Mouse (Mus musculus): ENCODE results near the gene Josd2.

Gene Josd2

GRCm38 (mm10) chr7:44467811-44468411, at the start of gene Josd2:
Gene Josd2, plus strand, starts transcription at chr7:44467980.
- peak; percentile 98 for DNase-seq (ENCODE audit: low spot score in 2 of 2)

DNA sequence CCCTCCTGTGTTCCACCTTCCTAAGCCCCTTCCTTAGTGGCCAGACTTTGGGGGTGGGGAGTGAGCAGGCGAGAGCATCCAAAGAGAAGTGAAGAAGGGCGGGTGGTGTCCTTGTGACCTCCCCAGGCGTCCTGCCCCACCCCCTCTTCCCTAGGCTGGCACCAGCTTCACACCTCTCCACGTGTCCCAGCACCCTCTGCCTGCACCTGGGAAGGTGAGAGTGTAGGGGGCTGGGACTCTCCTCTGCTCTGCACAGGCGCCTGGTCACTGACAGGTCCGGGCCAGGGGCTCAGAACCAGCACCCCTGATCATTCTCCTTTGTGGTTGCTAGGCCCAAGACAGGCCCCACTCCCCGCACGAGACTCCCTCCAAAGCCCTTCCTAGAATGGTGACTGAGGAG, 40.1 kb upstream of the Josd2 start:
- DNase-seq (ENCODE audit: low spot score in 2 of 2) = no peak

DNA sequence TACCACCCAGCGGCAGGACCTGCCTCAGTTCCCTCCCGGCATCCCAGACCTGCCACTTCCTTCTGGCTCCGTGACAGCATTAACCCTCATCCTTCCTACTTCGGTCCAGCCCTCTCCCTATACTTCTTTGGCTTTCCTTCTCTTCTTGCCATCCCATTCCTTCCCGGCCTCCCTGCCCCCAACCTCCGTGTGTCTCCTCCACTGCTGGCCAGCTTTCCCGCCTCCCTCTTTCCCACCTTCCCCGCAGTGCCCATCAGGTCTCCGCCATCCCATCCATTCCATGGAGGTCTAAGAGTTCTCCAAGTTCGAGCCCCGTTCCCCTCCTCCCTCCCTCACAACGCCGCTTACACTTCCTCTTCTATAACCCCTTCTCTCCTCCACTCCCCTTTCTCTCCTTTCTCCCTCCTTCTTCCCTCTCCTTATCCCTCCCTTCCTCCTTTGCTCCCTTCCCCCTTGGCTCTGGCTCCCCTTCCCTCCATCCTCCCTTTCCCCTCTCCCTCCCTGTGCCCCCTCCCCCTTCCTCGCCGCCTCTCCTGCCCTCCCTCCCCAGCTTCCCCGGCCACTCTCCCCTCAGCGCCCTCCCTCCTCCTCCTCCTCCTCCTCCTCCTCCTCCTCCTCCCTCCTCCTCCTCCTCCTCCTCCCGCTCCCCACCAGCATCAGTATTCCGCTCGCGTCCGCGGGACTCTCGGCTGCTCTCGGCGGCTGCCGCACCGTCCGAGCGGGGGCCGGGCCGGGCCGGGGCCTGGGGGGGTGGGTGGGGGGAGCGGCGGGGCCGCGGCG, 39.4 kb upstream of the Josd2 start:
- DNase-seq (ENCODE audit: low spot score in 2 of 2) = no peak

DNA sequence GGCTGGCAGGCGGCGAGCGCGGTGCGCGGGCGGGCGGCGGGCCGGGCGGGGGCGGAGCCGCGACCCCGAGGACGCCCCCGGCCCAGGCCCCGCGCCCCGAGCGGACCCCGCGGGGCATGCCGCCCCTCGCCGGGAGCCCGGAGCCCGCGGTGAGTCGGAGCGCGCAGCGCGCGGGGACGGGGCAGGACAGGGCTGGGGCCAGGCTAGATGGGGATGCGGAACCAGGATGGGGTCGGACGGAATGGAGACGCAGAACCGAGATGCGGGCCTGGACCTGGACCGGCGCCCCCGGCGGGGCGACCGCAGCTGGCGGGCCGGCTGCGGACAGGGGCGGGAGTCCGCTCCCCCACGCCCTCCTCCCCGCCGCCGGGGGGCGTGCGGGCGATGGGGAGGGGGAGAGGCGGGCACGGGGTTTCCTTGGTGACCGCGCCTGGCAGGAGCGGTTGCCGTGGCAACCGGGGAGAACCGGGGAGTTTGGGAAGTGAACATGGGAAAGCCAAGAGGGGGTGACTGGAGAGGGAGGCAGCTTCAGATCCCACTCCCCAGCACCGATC, 38.7 kb upstream of the Josd2 start, which contains the start of gene Lrrc4b:
Gene Lrrc4b, plus strand, starts transcription at position 51 of the 554 bp plus-strand sequence.
- no peak for DNase-seq (ENCODE audit: low spot score in 2 of 2)

DNA sequence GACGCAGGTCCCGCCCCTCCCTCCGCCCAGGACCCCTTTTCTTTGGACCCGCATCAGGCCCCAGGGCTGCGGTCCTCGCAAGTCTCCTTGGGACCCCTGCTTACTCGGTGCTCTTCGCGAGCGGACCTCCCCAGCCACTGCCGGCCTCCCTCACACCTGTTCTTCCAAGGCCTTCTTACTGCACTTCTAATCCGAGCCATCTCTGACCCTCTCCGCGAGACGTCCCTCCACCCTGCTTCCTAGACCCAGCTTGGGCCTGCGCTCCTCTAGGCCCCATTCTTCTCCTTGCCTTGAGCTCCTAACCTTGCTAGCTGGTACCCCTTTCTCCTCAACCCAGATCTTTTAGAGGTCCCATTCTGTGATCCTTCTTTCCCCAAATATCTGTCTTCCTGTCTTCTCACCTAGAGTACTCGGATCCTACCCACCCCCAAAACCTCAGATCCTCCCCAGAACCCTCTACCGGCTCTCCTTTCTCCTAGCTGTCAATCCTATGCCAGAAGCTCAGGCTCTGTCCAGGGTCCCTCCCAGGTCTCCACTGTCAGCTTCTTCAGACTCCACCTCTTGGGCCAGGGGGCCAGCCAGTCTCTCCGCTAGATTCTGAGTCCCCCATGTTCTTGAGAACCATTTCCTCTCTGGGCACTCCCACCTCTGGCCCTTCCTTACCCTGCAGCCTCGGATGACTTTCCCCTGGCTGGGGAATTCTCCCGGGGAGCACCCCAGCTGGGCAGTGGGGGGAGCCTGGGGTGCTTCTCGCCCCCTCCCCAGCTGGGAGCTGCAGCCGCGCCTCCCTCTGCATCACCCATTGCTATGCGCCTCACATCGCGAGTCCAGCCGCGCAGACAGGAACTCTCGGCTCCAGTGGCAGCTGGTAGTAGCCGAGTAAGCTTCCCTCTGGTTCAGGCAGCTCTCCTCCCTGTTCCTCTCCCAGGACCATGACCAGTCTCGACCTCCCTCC, 38.0 kb upstream of the Josd2 start:
- DNase-seq (ENCODE audit: low spot score in 2 of 2) = no peak

GRCm38 (mm10) chr7:44432550-44432949, 35.2 kb upstream of the Josd2 start:
- DNase-seq (ENCODE audit: low spot score in 2 of 2) = no peak

- no peak for DNase-seq (ENCODE audit: low spot score in 2 of 2)
Observed at GRCm38 (mm10) chr7:44433371-44433770, 34.4 kb upstream of the Josd2 start.

DNA sequence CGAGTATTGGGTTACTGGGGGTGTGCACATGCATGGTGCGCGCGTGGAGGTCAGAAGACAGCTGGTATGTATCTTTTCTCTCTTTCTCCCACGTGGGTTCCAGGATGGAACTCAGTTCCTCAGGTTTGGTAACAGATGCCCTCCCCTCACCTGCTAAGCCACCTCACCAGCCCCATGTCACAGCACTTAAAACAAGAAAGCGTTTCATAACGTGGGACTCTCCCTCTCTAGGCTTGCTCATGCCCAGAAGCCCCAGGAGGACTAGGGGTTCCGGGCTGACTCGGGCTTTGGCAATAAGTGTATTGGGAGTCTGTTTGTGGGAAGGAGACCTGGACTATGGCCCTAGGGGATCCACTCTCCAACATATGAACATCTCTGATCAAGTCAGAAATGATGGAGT, 33.7 kb upstream of the Josd2 start:
- DNase-seq (ENCODE audit: low spot score in 2 of 2) = no peak

DNA sequence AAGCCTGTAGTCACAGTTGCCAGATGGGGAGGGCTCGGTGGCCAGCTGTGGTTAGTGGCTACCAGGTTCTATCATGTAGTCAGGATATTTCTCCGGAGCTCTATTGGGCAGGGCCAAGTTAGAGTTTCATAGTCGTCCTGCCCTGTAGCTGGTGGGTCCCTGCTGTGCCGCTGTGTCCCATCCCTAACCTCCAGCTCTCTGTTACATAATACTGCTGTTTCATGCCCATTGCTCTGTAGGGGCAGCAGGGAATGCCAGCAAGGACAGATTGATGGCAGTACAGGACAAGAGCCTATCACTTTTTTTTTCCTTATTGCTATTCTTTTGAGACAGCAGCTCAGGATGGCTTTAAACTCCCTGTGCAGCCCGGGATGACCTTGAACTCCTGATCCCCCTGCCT, 32.0 kb upstream of the Josd2 start:
- DNase-seq (ENCODE audit: low spot score in 2 of 2) = no peak

DNA sequence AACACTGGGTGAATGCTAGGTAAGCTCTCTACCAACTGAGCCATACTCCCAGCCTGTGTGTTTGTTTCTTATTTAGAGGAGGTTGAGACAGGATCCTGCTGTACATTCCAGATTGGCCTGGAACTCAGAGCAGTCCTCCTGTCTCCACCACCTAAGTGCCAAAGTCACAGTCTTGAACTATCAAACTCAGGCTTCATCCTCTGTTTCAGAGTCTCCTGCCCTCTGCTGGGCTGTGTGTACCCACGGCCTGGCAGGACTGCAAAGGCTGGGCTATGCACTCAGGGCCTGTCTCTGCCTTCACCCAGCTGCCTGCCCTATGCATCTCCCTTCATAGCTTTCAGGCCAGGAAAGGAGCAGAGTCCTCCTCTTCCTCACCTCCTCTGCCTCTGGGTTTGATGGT, 31.5 kb upstream of the Josd2 start:
- no peak for DNase-seq (ENCODE audit: low spot score in 2 of 2)

DNA sequence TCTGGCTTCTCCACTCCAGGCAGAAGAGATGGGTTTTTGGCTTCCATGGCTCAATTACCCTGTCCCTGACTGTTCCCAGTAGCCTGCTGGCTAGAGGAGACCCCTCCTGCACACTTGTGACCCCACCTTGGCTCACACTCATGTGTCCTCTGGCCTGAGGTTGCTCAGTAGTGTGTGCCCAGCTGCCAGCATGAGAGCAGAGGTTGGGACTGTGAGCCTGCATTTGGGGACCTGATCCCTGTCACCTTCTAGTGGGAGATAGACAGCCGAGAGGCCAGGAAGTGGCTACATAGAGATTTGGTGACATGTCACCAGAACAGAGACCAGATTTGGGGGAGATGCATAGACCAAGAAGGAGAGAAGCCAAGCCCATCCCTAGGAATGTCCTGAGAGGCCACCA, 30.6 kb upstream of the Josd2 start:
- DNase-seq (ENCODE audit: low spot score in 2 of 2) = no peak

DNA sequence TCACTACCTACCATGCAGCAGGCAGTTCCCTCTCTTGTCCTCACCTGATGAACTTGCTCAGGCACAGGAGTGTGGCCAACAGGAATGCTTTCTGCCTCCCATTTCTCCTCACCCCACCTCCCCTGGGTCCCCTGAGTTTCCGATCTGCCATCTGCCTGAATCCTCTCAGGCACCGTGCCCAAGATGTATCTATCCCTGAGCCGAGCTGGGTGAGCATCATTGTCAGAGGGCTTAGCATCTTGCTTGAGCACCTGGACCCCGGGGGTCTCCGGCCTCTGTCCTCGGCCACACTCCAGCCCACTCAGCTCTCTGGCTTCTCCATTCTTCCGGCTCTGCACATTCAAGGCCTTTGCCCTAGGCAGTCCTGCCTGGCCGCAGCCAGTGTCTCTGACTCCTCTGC, 29.8 kb upstream of the Josd2 start:
- no peak for DNase-seq (ENCODE audit: low spot score in 2 of 2)

DNA sequence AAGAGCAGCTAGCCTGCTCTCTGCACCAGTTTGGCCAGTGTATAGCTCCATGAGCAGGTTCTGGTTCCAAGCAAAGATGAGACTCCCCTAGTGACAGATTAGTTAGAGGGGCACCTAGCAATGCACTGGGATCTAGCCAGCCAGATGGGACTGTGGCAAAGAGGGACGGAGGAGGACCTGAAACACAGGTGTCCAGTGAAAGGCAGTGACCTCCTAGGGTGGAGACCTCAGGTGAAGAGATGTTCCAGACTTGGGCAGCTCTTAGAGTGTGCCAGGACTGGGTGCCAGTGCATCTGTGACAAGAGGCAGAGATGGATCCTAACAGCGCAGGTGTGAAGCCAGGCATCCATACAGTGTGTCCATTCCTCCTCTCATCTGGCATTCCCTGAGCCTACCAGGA, 28.1 kb upstream of the Josd2 start:
- DNase-seq (ENCODE audit: low spot score in 2 of 2) = no peak

GRCm38 (mm10) chr7:44440479-44440878, 27.3 kb upstream of the Josd2 start:
- DNase-seq (ENCODE audit: low spot score in 2 of 2) = no peak

- DNase-seq (ENCODE audit: low spot score in 2 of 2) = no peak
Observed at GRCm38 (mm10) chr7:44441180-44441579, 26.6 kb upstream of the Josd2 start.

GRCm38 (mm10) chr7:44441648-44442109, 26.1 kb upstream of the Josd2 start:
- DNase-seq (ENCODE audit: low spot score in 2 of 2) = no peak

- DNase-seq (ENCODE audit: low spot score in 2 of 2) = no peak
Observed at GRCm38 (mm10) chr7:44442407-44442821, 25.4 kb upstream of the Josd2 start.

- no peak for DNase-seq (ENCODE audit: low spot score in 2 of 2)
Observed at GRCm38 (mm10) chr7:44443268-44444173, 24.3 kb upstream of the Josd2 start.

GRCm38 (mm10) chr7:44444886-44445527, 22.8 kb upstream of the Josd2 start:
- DNase-seq (ENCODE audit: low spot score in 2 of 2) = peak in 1 of 2 experiments; percentile 32

DNA sequence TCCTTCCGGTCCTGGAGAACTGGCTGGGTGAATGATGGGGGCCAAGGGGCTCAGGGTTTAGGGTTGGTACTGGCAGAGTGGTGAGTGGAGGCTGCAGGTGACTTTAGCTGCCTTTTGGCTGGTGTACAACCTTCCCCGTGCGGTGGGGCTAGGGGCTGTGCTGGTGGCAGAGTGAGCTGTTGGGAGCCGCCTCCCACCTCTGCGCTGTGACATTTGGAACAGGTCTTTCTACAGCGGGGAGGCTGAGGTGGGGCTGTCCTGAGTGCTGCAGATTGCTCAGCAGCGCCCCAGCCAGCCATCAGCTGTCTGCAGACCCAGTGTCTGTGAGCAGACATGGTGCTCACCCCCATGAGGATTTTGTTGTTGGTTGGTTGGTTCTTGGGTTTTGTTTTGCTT, 22.3 kb upstream of the Josd2 start:
- DNase-seq (ENCODE audit: low spot score in 2 of 2) = no peak
